Mouse (Mus musculus) CD4-positive helper T cell, adult 2 months (primary cell): Measurements from ENCODE around the gene Sirt2.

Experiments
- DNase-seq: peaks from one replicate; pipeline ENCODE4 v3.0.0-alpha.2; 2012; ENCODE audit warnings: low read depth, missing footprints, low spot score

Sirt2 gene

DNA sequence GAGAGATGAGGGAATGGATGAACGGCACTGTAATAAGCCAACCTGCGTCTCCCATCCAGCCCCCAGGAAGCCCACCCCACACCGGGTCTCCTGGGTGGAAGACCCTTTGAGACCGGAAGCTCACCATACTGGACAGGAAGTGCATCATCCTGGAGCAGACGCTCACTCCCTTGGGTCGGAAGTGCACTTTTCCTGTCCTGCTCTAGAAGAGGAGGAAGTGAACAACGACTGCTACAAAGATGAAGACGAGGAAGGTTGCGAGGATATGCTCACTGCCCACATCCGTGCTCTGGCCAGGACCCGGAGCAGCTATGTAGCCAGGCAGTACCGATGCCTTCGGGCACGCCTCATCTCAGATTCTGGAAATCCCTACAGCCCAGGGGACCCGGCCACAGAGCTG is 29.3 kb downstream of the Sirt2 start:
- DNase-seq, result peak; percentile 70

DNA sequence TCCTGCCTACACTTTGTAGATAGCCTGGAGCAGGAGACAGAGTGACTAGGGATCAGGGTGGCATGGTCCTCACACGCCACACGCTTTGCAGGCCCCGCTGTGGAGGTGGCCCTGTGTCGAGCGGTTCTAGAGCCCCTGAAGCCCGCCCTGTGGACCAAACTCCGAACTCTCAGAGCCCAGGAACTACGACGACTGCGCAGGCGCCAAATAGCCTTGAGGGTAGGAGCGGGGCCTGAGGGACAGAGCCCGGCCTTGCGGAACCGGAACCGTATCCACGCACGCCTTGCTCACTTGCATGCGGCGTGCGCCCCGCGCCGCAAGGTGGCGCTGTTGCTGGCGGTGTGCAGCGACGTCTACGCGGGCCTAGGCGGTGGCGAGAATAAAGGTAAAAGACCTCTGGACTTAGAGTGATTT is 30.0 kb downstream of the Sirt2 start:
- peak; percentile 87 for DNase-seq

DNA sequence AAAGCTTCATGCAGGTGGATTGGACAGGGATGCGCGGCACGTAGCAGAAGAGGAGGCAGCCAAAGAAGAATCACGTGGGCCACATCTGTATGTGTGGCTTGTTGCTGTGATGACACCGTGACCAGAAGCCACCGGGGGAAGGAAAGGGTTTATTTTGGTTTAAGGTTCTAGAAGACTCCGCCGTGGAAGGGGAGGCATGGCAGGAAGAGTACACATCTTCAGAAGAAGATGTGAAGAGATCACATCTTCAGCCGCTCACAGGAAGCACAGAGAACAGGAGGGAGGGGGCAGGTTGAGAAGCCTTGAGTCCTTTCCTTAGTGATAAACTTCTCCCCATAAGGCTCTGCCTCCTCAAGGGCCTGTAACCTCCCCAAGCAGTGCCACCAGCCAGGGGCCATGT is 33.5 kb downstream of the Sirt2 start:
- peak; percentile 86 for DNase-seq

DNA sequence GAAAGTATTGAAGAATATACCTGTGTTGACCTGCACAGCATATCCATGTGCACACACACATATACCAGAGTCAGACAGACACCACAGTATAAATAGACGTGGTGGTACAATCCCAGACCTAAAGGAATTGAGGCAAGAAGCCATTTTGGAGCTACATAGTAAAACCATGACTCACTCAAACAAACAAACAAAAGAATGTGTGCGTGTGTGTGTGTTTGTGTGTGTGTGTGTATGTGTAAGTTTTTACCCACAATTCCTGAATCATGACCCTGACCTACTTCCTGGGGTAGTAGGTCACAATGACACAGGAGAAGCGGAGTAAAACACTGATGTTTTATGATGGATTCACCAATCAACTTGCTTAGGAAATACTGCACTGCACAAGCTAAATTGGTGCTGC is 34.9 kb downstream of the Sirt2 start:
- no peak for DNase-seq

DNA sequence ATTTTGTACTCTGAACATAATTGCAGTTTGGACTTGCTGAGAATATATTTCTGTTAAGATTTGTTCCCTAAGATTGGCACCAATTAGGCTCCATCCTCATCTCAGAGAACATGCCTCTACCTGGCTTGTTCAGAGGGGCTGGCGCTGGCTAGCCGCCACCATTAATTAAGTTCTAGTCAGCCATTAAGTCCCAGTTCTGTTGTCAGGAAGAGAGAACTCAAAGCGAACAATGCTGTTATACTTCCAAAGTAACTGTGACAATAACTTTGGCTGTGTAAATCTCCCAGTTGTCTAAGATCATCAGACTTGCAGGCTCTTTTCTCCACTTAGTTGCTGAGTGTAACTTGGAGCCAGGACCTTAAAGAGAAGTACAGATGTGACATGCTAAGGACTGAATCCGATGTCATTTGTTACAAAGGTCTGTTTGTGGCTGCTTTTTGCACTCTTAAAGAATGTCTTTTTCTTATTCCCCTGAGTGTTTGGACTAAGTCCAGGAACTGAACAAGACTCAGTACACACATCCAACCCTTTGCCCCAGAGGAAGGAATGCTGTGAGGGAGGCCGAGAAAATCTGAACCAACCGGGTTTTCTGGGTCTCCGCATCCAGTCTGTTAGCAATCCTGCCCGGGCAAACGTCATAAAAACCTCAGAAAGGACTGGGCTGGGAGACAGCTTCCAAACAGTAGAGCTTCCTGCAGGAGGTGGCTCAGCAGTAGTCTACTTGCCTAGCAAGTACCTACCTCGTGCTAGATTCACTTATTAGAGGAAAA is 35.6 kb downstream of the Sirt2 start:
- DNase-seq, result no peak

DNA sequence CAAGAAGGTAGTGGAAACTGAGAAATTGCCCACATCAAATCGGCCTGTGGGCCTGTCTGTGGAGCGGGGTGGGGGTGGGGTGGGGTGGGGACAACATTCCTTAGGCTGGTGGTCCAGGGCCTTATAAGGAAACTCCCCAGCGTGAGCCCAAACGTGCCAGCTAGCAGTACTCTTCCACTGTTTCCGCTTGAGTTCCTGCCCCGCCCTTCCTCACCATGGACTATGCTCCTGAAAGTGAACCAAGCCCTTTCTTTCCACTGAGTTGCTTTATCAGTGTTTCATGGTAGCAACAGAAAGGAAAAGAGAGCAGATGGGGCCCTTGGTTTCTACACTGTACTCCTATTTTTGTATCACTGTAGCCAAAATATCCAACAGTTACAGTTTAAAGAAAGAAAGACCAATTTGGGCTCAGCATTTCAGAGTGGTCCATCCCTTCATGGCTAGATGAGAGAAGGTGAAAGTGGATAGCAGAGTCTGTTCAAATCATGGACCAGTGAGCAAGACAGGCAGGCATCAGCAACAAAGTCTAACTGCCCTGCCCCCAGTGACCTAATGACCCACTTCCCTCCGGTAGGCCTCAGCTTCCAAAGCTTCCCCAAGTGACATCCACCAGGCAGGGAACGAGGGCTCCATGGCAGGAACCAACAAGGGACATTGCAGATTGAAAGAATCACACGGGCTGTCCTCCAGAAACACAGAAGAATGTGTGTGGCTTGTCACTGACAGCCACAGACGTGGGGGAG is 36.5 kb downstream of the Sirt2 start:
- peak; percentile 52 for DNase-seq

DNA sequence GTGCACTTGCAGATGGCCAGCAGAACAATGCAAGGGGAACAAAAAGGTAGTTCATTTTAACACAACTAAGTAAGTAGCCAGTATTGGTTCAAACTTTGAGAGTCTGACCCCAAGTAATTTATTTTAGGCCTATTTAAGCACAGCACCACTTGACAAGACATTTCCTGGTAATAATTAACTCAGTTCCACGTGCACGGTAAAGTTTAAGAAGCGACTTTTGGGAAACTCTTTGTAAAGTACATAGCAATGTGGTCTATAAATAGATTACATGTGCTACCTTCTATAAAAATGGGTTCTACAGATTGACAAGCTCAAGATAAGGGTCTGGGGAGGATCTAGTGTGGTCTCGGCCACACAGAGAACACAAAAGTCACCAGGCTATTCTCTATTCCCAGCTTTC is 37.2 kb downstream of the Sirt2 start:
- no peak for DNase-seq

DNA sequence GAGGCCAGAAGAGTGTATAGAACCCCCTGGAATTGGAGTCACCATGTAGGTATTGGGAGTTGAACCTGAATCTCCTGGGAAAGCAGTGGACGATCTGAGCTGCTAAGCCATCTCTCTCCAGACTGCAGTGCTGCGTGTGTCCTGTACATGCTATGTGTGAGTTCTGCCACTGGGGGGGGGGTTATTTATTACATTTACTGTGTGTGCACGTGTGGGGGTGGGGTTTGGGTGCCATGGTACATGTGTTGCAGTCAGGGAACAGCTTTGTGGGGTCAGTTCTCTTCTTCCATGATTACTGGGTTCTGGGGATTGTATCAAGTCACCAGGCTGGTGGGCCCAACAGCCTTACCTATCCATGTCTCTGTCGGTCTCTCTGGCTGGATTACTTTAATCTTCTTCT is 40.3 kb downstream of the Sirt2 start:
- DNase-seq, result peak; percentile 74

DNA sequence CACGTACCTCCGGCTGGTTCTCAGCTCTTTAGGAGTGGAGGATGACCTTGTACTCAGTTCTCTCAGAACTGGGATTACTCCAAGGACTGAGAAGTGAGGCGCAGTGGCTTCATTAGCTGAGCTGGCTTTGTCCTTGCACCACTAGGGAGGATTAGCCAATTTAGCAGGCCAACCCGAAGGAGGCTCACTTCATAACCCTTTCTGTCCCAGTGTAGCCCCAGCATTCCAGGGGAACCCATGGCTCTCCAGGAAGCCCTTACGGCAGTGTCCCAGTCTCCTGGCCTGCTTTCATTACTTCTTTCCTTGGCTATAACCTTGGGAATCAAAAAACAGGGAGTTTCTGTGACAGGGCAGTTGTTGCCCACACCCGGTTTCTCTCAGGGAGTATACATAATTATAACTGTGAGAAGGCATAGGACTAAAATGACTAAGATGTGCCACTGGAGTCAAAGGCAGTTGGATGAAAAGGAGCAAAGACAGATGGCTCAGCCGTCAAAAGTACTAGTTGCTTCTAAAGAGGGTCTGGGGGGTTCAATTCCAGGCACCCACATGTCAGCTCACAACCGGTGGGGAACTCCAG is 41.2 kb downstream of the Sirt2 start:
- no peak for DNase-seq

DNA sequence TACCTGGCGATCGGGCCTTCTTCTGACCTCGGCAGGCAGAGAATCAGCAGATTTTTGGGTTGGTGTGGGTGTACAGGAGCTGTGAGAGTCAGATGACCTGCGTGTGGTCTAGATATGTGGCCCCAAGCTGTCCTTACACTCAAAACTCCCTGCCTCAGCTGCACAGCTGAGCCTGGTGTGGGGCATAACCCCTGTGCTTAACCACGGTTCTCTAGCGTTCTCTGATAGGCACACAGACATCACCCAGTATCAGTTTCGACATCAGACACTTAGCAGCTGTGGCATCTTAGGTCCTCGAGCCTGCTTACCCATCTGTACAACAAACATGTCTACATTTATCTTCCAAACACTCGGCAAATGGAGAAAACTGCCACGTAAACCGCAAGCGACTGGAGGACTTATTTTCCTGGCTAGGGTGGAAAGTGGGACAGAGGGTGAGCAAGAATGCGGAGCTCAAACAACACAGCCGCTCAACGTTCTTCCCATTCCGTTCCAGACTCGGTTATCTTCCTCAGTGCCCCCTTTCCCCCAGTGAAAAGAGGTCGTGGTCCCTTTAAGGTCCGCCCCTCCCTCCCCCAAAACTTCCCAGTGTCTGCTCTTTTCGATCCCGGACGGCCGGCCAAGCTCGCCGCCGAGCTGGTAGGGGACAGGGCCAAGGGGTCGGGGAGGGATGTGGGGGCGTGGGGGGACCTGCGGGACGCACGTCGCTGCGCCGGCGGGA is 41.8 kb downstream of the Sirt2 start, which contains the start of gene Hnrnpl:
Hnrnpl (plus strand) TSS at position 321 of the 721 bp plus-strand sequence.
- peak; percentile 87 for DNase-seq

DNA sequence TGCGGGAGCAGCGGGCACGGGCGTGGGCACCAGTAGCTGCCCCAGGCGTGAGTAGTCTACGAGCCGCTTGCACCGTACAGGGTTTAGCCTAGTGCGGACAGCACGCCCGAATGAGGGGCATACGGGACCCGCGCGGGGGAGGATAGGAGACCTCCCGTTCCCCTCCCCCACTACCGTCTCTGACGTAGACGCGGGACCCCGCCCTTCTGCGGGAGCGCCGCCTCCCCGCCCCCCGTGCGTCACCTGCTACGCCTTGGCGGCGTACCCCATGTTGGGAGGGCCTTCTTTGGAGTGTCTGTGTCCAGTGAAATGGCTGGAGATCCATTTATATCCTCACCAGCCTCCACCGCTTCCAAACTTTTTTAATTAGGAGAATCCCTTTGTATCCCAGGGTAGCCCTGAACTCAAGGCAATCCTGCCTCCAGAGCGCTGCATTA is 42.4 kb downstream of the Sirt2 start:
- peak; percentile 95 for DNase-seq

DNA sequence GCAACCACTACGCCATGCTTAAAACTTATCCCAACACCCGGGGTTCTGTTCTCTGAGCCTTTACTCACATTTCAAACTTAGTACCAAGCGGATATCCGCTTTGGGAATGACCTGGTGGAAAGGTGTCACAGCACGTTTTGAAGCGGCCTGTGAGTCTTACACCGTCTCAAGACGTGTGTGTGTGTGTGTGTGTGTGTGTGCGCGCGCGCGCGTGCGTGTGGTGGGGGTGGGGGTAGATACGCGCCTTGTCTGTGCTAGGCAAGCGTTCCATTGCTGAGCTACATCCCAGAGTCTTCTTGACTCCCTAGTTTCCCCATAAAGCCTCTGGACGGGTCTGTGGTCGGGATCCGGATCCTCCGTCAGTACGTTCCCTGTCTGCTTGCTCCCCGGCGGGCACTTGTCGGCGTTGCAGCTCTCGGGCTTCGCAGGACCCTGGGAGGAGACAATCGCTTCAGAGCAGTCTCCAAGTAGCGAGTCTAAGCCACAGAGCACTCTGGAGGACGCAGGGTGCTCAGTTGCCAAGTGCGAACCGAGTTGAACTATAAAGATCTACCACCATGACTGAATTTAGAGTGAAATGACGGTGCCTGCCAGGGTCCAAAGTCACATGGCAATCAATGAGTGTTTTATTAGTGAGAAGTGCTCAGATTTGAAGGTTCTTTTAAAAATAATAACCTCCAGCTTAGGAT is 43.0 kb downstream of the Sirt2 start:
- peak; percentile 90 for DNase-seq

DNA sequence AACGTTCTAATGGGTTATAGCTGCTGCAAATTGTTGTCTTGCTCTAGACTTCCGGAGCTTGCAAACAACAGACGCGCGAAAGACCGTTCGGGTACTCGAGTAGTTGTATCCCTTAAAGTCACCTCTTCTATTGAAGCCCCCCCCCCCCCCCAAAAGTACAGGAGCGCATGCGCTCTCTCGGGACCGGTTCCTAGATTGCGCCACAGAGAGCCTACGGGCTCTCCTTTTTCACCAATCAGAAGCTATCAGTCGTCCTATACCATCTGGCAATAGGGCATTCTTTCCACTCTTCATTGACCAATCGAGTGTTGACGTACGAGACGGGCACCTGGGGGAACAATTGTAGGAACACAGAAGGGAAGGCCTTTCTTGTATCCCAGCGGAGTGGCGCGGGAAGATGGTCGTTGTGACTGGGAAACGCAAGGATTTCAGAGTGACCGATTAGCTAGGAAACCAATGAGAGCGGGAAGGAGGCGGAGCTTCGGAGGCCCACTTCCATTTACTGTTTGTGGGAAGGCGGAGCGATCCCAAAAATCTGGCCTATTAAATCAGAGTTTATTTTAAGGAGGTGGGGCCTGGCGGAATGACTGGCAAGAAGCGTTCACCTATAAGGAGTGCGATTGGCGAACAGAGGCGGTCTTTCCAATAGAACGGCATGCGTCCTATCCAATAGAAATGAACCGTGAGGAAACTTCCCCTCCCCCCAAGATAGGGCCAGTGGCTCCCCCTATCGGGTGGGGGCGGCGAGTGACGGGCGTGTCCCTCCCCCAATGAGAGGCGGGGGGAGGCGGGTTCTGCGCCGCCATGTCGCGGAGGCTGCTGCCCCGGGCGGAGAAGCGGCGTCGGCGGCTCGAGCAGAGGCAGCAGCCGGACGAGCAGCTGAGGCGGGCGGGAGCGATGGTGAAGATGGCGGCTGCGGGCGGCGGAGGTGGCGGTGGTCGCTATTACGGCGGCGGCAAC is 43.9 kb downstream of the Sirt2 start:
- peak; percentile 99 for DNase-seq

DNA sequence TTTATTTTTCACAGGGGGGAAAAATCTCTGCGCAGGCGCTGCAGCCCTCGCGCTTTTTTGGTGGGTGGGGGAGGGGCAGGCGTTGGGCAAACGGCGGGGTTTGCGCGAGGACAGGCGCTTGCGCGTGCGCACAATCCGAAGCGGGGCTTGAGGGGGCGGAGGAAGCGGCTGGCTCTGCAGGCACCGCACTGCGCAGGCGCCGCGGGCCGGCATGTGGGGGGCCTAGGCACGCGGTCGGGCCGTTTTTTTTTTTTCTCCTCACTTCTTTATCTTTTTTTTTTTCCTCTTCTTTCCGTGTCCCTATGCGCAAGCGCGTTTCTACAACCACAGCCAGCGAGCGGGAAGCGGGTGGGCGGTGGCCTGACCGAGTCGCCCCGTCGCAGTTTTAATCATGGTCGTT is 44.7 kb downstream of the Sirt2 start:
- peak; percentile 97 for DNase-seq

DNA sequence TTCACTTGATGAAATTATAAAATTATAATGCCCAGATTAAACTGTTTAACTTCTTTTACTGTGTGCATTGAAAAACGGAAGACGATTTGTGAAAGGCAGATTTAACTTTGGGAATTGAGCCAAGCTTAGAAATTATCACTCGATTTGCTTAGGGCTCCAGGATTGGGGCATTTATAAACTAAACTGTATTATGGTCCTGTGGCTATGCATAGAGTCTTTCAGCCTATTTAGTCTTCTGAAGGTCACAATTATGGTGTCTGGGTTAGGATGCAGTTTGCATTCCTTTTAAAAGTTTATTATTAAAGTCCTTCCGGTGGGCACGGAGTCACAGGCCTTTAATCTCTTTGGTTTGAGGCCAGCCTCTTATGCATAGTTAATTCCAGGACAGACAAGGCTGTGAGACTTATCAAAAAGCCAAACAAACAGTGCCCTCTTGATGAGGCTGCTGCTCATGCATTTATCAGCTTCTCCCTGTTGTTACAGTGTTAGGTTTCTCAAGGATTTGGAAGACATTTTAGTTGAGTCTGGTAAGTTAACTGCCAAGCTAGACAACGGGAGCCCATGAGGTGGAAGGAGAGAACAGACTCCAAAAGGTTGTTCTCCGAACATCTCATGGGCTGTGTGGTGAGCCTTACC is 45.2 kb downstream of the Sirt2 start:
- DNase-seq, result no peak

DNA sequence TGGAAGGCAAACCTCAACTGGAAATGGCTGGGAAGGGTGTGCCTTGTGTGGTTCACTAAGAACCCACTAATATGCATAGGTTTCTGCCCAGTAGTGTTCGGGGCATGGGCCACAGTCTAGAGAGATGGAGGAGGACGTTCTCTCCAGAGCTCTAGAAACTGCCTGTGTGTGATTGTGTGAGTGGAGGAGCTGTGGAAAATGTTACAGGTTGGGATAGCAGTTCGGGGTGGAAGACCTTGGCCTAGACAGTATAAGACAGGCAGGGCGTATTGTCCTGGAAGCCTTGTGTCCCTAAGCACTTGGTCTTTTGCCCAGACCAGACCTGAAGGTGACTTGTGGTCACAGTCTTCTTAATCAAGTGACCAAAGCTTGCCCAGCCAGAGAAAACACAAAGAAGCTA is 45.9 kb downstream of the Sirt2 start:
- DNase-seq, result peak; percentile 42

DNA sequence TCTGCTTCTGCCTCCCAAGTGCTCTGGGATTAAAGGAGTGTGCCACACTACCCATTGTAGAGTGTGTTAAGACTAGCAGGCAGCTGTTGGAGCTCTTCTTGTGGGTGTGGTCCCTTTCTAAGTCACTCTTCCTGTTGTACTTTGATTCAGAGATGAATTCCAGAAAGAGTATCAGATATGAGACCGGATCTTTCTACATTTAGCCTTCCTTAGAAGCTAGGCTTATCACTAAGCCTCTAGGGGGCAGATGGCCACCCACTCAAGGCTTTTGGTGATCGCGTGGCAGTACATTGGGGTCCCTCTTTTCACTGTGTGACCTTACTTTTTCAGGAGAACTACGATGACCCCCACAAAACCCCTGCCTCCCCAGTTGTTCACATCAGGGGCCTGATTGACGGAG is 46.4 kb downstream of the Sirt2 start:
- DNase-seq, result peak; percentile 58

DNA sequence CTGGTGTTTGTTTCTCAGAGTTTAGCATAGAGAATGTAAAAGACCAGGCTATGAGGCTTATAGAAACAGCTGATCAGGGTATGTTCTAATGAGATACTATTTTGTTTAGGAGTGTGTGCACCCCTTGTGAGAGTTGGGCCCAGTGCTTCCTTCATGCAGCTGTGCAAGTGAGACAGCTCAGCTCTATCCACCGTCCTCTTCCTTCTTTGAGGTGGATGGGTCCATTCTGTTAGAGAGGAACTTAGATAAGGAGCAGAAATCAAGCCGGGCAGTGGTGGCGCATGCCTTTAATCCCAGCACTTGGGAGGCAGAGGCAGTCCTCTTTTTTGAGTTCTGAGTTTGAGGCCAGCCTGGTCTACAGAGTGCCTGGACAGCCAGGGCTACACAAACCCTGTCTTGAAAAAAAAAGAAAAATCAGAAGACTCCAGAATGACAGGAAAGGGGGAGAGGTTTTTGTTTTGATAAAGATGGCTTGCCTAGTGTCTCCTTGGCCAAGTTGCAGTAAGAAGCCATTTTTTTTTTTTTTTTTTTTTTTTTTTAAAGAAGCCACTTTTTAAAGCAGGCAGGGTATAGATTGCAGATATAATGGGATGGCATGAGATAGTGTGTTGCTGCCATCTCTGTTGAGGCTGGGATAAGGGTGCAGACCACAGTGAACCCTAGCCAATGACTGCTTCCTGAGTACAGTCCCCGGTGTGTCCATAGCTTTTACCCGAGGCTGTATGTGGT is 47.9 kb downstream of the Sirt2 start:
- DNase-seq, result no peak

DNA sequence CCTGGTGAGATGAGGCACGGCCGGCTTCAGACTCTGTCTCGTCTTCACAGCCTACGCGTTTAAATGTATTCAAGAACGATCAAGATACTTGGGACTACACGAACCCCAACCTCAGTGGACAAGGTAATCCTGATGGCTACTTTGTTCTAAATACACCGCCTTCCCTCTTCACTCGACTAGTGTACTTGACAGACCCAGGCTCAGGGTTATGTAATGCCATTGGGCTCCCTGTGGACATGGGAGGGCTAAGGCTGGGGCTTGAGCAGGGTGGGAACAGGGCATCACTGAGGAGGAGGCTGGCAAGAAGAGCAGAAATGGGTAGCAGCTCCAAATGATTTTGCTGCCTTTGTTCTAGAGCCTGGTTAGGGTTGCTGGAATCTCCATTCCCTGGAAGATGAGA is 48.7 kb downstream of the Sirt2 start:
- DNase-seq, result no peak
